Mouse (Mus musculus) forebrain, embryonic 14.5 days (tissue): ENCODE measurements around the gene Mcl1. TPM values are rescaled to one million over a fixed set of nuclear protein-coding genes. Genes with fewer than 3 reads are reported as not detected.

ENCODE experiments used
- ATAC-seq: fragments of 200-750 bp; cut with Nextera tagmentation; 2 replicates; pipeline ENCODE4 v1.8.0; 2017; ENCODE audit warnings: mild to moderate bottlenecking, moderate library complexity
- DNase-seq: peaks from one replicate; pipeline ENCODE4 v3.0.0-alpha.2; 2015; ENCODE audit warnings: low spot score
- H3K27ac ChIP-seq: fragments of 300-500 bp; sonication (generic); 2 replicates; pipeline ENCODE4 v1.5.1; 2014; ENCODE audit warnings: low read depth, mild to moderate bottlenecking, control low read depth, low read length, moderate library complexity
- H3K27me3 ChIP-seq: fragments of 300-500 bp; sonication (generic); replicated peaks from 2 replicates; pipeline ENCODE4 v1.6.1; 2014; ENCODE audit warnings: low read length, control low read depth, mixed read lengths; ENCODE audit not compliant: control insufficient read depth, insufficient read depth
- H3K36me3 ChIP-seq: fragments of 300-500 bp; sonication (generic); 2 replicates; pipeline ENCODE4 v1.6.1; 2014; ENCODE audit warnings: low read length, control low read depth; ENCODE audit not compliant: control insufficient read depth, insufficient read depth
- H3K4me1 ChIP-seq: fragments of 300-500 bp; sonication (generic); 2 replicates; pipeline ENCODE4 v1.6.1; 2014; ENCODE audit warnings: antibody characterized with exemption, low read length, control low read depth; ENCODE audit not compliant: control insufficient read depth, insufficient read depth
- H3K4me2 ChIP-seq: fragments of 300-500 bp; sonication (generic); 2 replicates; pipeline ENCODE4 v1.6.1; 2014; ENCODE audit warnings: mild to moderate bottlenecking, control low read depth, low read length
- H3K4me3 ChIP-seq: fragments of 300-500 bp; sonication (generic); 2 replicates; pipeline ENCODE4 v1.5.1; 2014; ENCODE audit warnings: low read depth, low read length, control low read depth
- H3K9ac ChIP-seq: fragments of 300-500 bp; sonication (generic); 2 replicates; pipeline ENCODE4 v1.6.1; 2014; ENCODE audit warnings: mild to moderate bottlenecking, low read length, control low read depth, moderate library complexity
- H3K9me3 ChIP-seq: fragments of 300-500 bp; sonication (generic); replicated peaks from 2 replicates; pipeline ENCODE4 v1.6.1; 2016; ENCODE audit warnings: low read length, control low read depth, mixed read lengths; ENCODE audit not compliant: control insufficient read depth
- WGBS: fragments of 180-500 bp; shearing (Covaris S2); extraction: QIAGEN DNeasy Blood & Tissue Kit; methylation state at CpG from one replicate; pipeline ENCODE4 v1.1.7; 2014; 5-methylcytosine and 5-hydroxymethylcytosine counted together
- polyA plus RNA-seq: library from polyadenylated mRNA; unstranded; fragments of >200 nt; fragmentation: Nextera tagmentation; extraction: Ambion mirVana; gene quantifications from 2 replicates; pipeline ENCODE4 v1.2.1, GENCODE M21; 2014

The Mcl1 gene
- polyA plus RNA-seq, 1 experiment from 2014 or later, result 50.8 TPM

- no peak for ATAC-seq
- no peak overlapping the region for H3K27ac ChIP-seq
- H3K4me2 ChIP-seq, result no peak overlapping the region
- 92% methylated on average over 1 of the region's 1 CpGs for WGBS
- peaks cover 47% of the 10 kb centered on the region for H3K36me3 ChIP-seq
- no peak overlapping the region for H3K9ac ChIP-seq
- H3K4me3 ChIP-seq, result no peak overlapping the region
- H3K9me3 ChIP-seq, result no peaks in the 10 kb centered on the region
- no peak for DNase-seq
- no peaks in the 10 kb centered on the region for H3K4me1 ChIP-seq
- H3K27me3 ChIP-seq, result no peaks in the 10 kb centered on the region
Observed at GRCm38 (mm10) chr3:95639694-95640093, 18.9 kb upstream of the Mcl1 start.

GRCm38 (mm10) chr3:95643097-95643496 lies 15.5 kb upstream of the Mcl1 start:
- Histone ChIP-seq H3K4me3 (no peak overlapping the region), H3K27ac (no peak overlapping the region), H3K36me3 (peaks cover 15% of the 10 kb centered on the region), H3K9ac (no peak overlapping the region), H3K27me3 (no peaks in the 10 kb centered on the region), H3K9me3 (no peaks in the 10 kb centered on the region), H3K4me2 (no peak overlapping the region), H3K4me1 (no peaks in the 10 kb centered on the region)
- WGBS, result 93% methylated on average over 7 of the region's 7 CpGs
- ATAC-seq (no peak), DNase-seq (no peak)

GRCm38 (mm10) chr3:95645313-95646235 lies 13.0 kb upstream of the Mcl1 start:
- no peak overlapping the region for H3K4me2 ChIP-seq
- ATAC-seq, result no peak
- H3K36me3 ChIP-seq, result no peaks in the 10 kb centered on the region
- no peak overlapping the region for H3K9ac ChIP-seq
- no peak for DNase-seq
- H3K4me1 ChIP-seq, result no peaks in the 10 kb centered on the region
- H3K27me3 ChIP-seq, result no peaks in the 10 kb centered on the region
- H3K9me3 ChIP-seq, result no peaks in the 10 kb centered on the region
- WGBS, result 61% methylated on average over 10 of the region's 10 CpGs
- H3K27ac ChIP-seq, result no peak overlapping the region
- no peak overlapping the region for H3K4me3 ChIP-seq

- H3K36me3 ChIP-seq, result no peaks in the 10 kb centered on the region
- no peak overlapping the region for H3K27ac ChIP-seq
- H3K27me3 ChIP-seq, result no peaks in the 10 kb centered on the region
- H3K4me1 ChIP-seq, result no peaks in the 10 kb centered on the region
- H3K9me3 ChIP-seq, result no peaks in the 10 kb centered on the region
- DNase-seq (no peak), ATAC-seq (no peak)
- H3K4me2 ChIP-seq, result no peak overlapping the region
- H3K4me3 ChIP-seq, result no peak overlapping the region
- H3K9ac ChIP-seq, result no peak overlapping the region
- WGBS, result 94% methylated on average over 5 of the region's 5 CpGs
Observed at GRCm38 (mm10) chr3:95648016-95648415, 10.6 kb upstream of the Mcl1 start.

- H3K9me3 ChIP-seq, result no peaks in the 10 kb centered on the region
- H3K9ac ChIP-seq, result no peak overlapping the region
- no peak for ATAC-seq
- no peaks in the 10 kb centered on the region for H3K36me3 ChIP-seq
- H3K4me2 ChIP-seq, result no peak overlapping the region
- H3K4me3 ChIP-seq, result no peak overlapping the region
- H3K4me1 ChIP-seq, result no peaks in the 10 kb centered on the region
- no peaks in the 10 kb centered on the region for H3K27me3 ChIP-seq
- WGBS, result 77% methylated on average over 6 of the region's 6 CpGs
- H3K27ac ChIP-seq, result no peak overlapping the region
- DNase-seq, result no peak
Observed at GRCm38 (mm10) chr3:95650276-95651032, 8.1 kb upstream of the Mcl1 start.

GRCm38 (mm10) chr3:95651033-95651373 lies 7.6 kb upstream of the Mcl1 start:
- no peak overlapping the region for H3K9ac ChIP-seq
- H3K36me3 ChIP-seq, result no peaks in the 10 kb centered on the region
- WGBS, result 83% methylated on average over 3 of the region's 3 CpGs
- ATAC-seq (no peak), DNase-seq (no peak)
- H3K4me2 ChIP-seq, result no peak overlapping the region
- no peaks in the 10 kb centered on the region for H3K4me1 ChIP-seq
- H3K27me3 ChIP-seq, result no peaks in the 10 kb centered on the region
- no peak overlapping the region for H3K27ac ChIP-seq
- no peak overlapping the region for H3K4me3 ChIP-seq
- no peaks in the 10 kb centered on the region for H3K9me3 ChIP-seq

- Histone ChIP-seq H3K4me1 (no peaks in the 10 kb centered on the region), H3K4me3 (no peak overlapping the region), H3K9me3 (no peaks in the 10 kb centered on the region), H3K36me3 (no peaks in the 10 kb centered on the region), H3K27me3 (no peaks in the 10 kb centered on the region), H3K4me2 (no peak overlapping the region), H3K9ac (no peak overlapping the region), H3K27ac (no peak overlapping the region)
- DNase-seq, result no peak
- no peak for ATAC-seq
- WGBS, result 90% methylated on average over 16 of the region's 16 CpGs
Observed at GRCm38 (mm10) chr3:95651391-95652203, 7.0 kb upstream of the Mcl1 start.

- DNase-seq, result no peak
- H3K4me1 ChIP-seq, result no peaks in the 10 kb centered on the region
- no peak overlapping the region for H3K4me2 ChIP-seq
- H3K9ac ChIP-seq, result no peak overlapping the region
- no peak overlapping the region for H3K27ac ChIP-seq
- H3K9me3 ChIP-seq, result no peaks in the 10 kb centered on the region
- 57% methylated on average over 7 of the region's 7 CpGs for WGBS
- no peak for ATAC-seq
- no peaks in the 10 kb centered on the region for H3K36me3 ChIP-seq
- H3K27me3 ChIP-seq, result no peaks in the 10 kb centered on the region
- no peak overlapping the region for H3K4me3 ChIP-seq
Observed at GRCm38 (mm10) chr3:95652204-95652811, 6.3 kb upstream of the Mcl1 start.
